Mouse (Mus musculus) left cerebral cortex, adult 2 months (tissue): ENCODE results near the gene Naa16. TPM values are rescaled to one million over a fixed set of nuclear protein-coding genes. Genes with fewer than 3 reads are reported as not detected.
A peak's percentile ranks its signal among the peaks of the same experiment; 100 is the strongest.

Source experiments
- DNase-seq, 2 experiments: peaks; one replicate each; pipeline ENCODE4 v3.0.0; 2021 to 2022; ENCODE audit warnings: low spot score in 2 of 2, mixed read lengths in 1 of 2; ENCODE audit errors: extremely low spot score in 1 of 2
- H3K27ac ChIP-seq: fragments of 200-600 bp; 2 replicates; pipeline ENCODE4 v1.8.1; 2022
- H3K4me3 ChIP-seq: fragments of 200-600 bp; 2 replicates; pipeline ENCODE4 v1.8.1; 2022
- CTCF ChIP-seq: fragments of 200-600 bp; IDR thresholded peaks from 2 replicates; pipeline ENCODE4 v1.8.1; 2022; ENCODE audit warnings: antibody characterized with exemption, mild to moderate bottlenecking, moderate library complexity
- intact Hi-C: fragments of 180-260 bp; cut with DNase I; formaldehyde crosslinking; loops from one replicate; pipeline ENCODE4 v1.15.1; 2025
- total RNA-seq, 2 experiments: library from RNA; stranded (reverse); gene quantifications; 2 replicates each; pipeline ENCODE4 v1.2.3; 2021

Gene Naa16
- total RNA-seq, 2 experiments from 2014 or later = 12.4 to 15.9 TPM

DNA sequence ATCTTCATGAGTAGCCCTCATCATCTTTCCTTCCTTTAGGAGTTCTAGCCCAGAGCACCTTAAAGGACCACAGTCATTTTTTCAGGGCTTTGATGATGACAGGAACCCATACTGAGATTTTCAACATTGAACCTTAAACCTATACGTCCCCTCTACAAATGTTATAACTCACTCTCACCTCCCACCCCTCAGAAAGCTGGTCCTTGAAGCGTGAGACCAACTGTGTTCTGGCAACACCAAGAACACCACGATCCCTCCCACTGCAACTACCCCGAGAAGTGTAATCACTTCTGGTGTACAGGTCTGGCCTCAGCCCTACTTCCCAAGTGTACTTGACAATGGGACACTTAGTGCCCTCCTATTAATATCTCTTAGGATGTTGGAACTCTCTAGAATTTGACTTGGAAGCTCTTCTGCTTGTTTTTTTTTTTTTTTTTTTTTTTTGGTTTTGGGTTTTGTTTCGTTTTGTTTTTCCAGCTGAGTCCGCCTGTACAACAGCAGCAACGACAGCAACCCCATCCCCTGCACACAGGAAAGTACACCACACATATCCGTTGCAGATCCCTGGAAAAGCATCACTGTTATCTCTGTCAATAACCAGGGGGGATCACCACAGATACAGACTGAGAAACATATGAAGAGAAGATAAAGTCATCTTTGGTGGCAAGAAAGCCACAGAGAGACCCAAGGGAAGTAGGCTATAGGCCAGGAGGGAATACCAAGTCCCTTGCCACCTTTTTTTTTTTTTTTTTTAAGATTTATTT is 96.3 kb downstream of the Naa16 start:
- no peak for DNase-seq
- peak overlapping the region; percentile 50; the same call in 1 of the 2 replicates for H3K27ac ChIP-seq
- intact Hi-C loops = no loop called here
- H3K4me3 ChIP-seq = no peak overlapping the region
- TF ChIP-seq CTCF = no peak

DNA sequence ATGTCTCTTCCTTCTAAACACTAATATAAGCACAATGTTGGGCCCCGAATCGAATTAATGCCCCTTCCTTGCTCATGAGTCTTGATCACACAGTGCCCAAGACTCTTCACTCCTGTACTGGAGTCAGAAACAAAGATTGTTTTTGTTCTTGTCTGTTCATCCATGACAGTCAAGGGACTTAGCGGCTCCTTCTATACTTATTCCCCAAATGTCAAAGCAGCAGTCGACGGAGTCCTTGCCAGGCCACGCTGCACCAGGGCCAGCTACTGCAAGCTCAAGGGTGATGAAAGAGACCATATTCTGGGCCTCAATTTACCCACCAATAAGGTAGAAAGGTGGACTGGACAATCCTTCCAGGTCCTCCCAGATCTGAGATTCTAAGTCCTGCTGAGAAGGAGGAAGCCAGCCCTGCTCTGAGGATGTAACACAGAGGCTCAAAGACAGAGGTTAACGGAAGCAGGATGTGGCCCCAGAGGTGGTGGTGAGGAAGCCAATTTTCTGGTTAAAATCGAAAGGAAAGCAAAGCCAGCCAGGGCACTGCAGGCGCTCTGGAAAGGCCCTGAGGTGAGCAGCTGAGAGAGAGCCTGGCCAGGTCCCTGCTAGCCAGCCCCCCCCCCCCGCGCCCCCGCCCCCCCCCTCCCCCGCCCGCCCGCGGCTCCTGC is 97.3 kb downstream of the Naa16 start:
- no peak for TF ChIP-seq CTCF
- DNase-seq = no peak
- intact Hi-C loops = no loop called here
- Histone ChIP-seq H3K27ac (peak overlapping the region; percentile 40), H3K4me3 (no peak overlapping the region)

DNA sequence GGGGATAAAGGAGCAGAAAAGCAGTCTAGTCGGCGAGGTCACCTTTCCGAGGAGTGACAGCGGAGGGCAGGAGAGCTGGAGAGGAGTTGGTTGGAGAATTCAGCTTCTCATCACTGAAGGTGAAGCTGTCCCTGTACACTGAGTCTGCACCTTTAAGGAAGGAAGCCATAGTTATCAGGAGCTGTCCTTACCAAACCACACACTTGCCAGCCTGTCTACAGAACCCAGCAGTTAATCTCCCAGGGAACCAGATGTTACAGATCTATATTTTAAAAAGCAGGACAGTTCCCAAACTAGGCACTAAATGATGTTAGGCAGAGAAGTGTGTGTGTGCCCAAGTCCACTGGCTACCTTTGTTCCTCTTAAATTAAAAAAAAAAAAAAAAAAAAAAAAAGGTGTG is 98.9 kb downstream of the Naa16 start:
- Histone ChIP-seq H3K27ac (no peak overlapping the region), H3K4me3 (no peak overlapping the region)
- DNase-seq = no peak
- intact Hi-C loops = no loop called here
- no peak for TF ChIP-seq CTCF

DNA sequence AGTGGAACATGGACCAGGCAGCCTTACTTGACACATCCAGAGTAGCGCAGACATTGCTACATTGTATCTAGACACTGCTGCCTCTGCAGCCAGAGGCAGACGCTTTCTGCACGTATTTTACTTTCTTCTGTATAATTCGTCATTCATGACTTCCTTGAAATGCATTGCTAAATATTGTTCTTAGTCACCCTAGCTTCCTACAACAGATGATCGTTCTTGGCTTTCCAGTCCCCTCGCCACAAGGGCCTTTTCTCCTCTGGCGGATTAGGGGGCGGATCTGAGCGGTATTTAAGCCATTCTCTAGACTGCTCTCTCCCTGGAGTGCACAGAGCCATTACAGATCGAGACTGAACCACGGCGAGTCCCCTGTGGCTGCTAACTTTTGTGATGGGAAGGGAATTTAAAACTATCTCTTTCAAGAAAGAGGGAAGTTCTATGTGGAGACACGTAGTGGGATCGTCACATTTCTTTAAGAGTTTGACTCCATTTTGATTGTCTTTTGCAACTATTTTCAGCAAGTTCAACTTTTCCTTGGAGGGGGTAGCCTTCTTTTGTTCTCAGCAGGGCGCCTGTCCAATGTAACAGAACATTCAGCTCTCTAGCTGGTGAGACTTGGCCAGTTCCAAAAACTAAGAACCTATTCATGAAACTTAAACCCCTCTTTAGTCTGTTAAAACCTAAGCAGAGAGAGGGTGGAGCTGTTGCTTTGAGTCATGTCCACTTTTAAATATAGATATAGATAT is 99.7 kb downstream of the Naa16 start:
- Histone ChIP-seq H3K27ac (no peak overlapping the region), H3K4me3 (no peak overlapping the region)
- no peak for DNase-seq
- intact Hi-C loops = no loop called here
- no peak for TF ChIP-seq CTCF

DNA sequence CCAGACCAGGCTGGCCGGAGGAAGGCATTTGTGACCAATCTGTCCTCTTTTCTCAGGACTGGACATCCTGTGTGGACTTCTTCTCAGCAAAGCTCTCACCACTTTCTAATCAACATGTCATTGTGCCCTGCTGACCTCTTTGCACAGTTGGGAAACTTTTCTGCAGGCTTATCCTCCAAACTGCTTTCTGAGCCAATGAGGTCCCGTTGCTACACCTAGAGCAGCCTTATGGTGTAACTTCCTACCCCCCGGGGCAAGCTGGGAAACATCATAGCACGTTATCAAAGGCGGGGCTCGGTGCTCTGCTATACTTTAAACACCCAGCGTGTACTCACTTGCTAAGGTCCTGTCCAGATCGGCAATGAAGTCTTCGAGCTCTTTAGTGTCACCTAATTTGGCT is 100.7 kb downstream of the Naa16 start:
- intact Hi-C loops = no loop called here
- Histone ChIP-seq H3K27ac (no peak overlapping the region), H3K4me3 (no peak overlapping the region)
- no peak for TF ChIP-seq CTCF
- DNase-seq = no peak

DNA sequence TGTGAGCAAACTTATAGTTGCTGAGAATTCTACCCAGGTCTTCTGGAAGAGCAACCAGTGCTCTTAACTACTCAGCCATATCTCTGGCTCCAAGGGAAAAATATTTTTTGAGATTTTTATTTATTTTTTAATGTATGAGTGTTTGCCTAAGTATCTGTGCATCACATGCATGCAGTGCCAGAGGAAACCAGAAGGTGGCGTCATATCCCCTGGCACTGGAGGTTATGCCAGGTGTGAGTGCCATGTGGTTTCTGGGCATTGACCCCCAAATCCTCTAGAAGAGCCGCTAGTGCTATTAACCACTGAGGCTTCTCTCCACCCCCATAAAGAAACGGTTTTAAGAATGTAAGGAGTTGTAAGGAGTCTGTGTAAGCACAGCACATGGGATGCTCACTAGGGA is 102.3 kb downstream of the Naa16 start:
- TF ChIP-seq CTCF = peak; percentile 49
- intact Hi-C loops = no loop called here
- Histone ChIP-seq H3K4me3 (no peak overlapping the region), H3K27ac (no peak overlapping the region)
- DNase-seq = no peak

DNA sequence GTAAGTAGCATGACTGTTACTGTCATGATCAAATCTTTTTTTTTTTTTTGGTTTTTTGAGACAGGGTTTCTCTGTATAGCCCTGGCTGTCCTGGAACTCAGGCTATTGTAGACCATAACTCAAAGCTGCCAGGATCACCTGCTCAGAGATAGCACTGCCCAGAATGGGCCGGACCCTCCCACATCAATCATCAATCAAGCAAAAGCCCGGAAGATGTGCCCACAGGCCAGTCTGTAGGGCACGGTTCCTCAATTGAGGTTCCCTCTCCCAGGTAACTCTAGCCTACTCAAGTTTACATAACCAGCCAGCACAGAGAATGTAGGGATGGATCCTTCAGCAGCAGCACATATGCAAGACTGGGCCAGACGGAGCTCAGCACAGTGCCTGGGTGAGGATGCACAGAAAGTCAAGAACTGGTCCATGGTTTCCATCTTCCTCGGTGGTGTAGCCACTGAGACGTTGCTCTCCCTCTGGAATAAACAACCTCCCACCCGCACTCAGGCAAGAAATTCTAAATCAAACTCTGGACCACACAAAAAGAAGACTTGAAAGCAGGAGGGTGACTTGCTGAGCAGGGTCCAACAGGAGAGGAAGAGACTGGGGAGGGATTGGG is 103.2 kb downstream of the Naa16 start:
- no peak for TF ChIP-seq CTCF
- Histone ChIP-seq H3K4me3 (no peak overlapping the region), H3K27ac (no peak overlapping the region)
- intact Hi-C loops = no loop called here
- no peak for DNase-seq

DNA sequence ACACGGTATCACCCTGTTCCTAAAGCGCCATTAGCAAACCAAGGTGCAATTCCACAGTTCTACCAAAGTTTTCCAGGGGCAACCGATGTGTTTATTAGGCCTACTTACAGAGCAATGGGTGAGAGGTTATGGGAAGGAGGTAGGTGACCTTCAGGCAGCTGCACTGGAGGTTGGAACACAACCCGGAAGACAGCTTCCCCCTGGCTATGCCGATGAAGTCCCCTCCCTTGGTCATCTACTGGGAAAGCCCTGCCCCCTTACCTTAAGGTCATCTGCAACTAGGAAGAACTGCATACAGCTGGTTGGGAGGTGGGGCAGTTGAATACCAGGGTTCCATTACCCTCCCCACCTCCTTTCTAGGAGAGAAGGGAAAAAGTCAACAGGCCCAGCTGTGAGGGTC is 105.0 kb downstream of the Naa16 start:
- TF ChIP-seq CTCF = no peak
- Histone ChIP-seq H3K27ac (no peak overlapping the region), H3K4me3 (no peak overlapping the region)
- intact Hi-C loops = no loop called here
- no peak for DNase-seq

DNA sequence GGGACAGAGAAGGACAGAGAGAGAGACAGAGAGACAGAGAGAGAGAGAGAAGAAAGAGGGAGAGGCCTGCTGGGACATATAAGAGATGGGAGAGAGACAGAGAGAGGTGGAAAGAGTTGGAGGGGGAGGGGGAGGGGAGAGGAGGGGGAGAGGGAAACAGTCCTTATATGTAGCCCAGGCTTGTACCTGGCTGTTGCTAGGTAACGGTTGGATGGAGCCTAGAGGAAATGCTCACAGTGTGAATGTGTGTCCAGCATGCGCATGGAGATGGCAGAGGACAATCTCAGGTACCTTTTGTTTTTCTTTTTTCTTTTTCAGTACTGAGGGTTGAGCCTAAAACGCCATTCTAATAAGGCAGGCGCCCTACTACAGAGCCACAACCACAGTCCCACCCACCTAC is 106.0 kb downstream of the Naa16 start:
- H3K27ac ChIP-seq = no peak overlapping the region
- intact Hi-C loops = no loop called here
- TF ChIP-seq CTCF = no peak
- no peak for DNase-seq
- no peak overlapping the region for H3K4me3 ChIP-seq

DNA sequence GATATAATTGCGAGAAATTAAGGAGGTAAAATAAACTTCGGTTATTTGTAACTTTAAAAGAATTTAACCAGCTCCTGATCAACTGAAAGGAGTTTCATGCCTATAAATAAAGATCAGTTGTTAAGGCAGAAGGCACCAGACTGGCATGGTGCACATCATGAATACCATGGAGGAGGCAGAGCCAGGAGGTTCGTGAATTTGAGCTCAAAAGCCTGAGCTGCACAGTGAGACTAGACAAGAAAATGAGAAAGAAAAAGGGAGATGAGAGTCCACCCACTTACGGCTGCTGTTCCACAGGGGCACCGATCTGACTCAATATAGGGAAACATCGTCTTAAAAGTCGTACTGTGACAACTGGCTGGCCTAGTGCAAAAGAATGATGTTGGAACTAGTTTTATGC is 106.6 kb downstream of the Naa16 start:
- Histone ChIP-seq H3K27ac (no peak overlapping the region), H3K4me3 (no peak overlapping the region)
- no peak for DNase-seq
- no peak for TF ChIP-seq CTCF
- intact Hi-C loops = no loop called here

DNA sequence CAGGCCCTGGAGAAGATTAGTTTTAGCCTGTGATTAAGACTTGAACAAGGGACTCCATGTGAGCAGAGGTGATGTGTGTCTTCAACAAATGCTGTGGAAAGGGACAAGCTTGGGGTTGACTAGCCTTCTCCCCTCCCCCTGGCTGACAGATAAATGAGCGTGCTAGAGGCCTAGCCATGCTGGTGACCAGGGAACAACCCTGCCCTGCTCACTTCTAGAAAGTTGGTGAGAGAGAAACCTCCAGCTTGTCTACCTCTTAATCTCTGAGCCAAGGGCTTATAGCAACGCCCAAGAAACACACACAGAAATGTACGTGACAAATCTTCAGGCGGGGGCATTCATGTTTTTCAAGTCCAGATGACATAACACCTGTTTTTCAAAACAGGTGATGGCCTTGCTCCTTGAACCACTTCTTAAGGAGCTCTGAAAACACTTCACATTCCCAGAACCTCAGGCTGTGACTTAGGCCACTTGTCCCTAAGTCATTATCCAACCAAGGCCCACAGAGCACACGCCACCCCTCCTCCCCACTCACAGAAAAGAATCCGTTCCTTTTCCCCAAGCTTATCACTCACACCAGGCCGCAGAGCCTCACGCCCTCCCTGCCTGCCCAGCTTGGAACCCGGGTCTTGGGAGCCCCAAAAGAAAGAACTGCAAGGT is 108.6 kb downstream of the Naa16 start:
- no peak overlapping the region for H3K27ac ChIP-seq
- DNase-seq = no peak
- intact Hi-C loops = no loop called here
- TF ChIP-seq CTCF = no peak
- H3K4me3 ChIP-seq = no peak overlapping the region
